In genomic region chr6:115977810-115978209, GRCm38 (mm10) we compare ENCODE assay signal across 27 mouse cellular contexts. TPM values are rescaled to one million over a fixed set of nuclear protein-coding genes. Genes with fewer than 3 reads are reported as not detected.
DNase-seq lines count a peak whose midpoint lies in the region; ATAC-seq lines count a peak whose summit lies in the region.
"Had no signal": no experiment of that assay in that cellular context is flagged by ENCODE, and none has a peak within 500 bp of the region (broad histone marks: within the 10 kb centered on the region; RNA-seq: fewer than 3 reads in every experiment).

No protein-coding gene starts in this region.

- H3K27me3 ChIP-seq in forebrain, embryonic 10.5 days (ENCODE audit: poor library complexity, severe bottlenecking) = no peaks in the 10 kb centered on the region
- no peaks in the 10 kb centered on the region for H3K27me3 ChIP-seq in forebrain, embryonic 13.5 days
- H3K27me3 ChIP-seq in intestine, embryonic 16.5 days (replicated peaks; ENCODE audit: control insufficient read depth, insufficient read depth, low read length) = no peaks in the 10 kb centered on the region
- H3K27me3 ChIP-seq in intestine, embryonic 15.5 days (replicated peaks) = no peaks in the 10 kb centered on the region
- H3K27me3 ChIP-seq: embryonic facial prominence, embryonic 15.5 days; Patski had no signal

- no peak overlapping the region for H3K4me2 ChIP-seq in forebrain, embryonic 13.5 days
- H3K4me2 ChIP-seq in intestine, embryonic 16.5 days (ENCODE audit: low read depth, low read length) = no peak overlapping the region
- H3K4me2 ChIP-seq in intestine, embryonic 15.5 days (replicated peaks) = no peak overlapping the region
- H3K4me2 ChIP-seq: embryonic facial prominence, embryonic 15.5 days; hindbrain, embryonic 14.5 days had no signal

- H3K36me3 ChIP-seq in forebrain, embryonic 10.5 days (replicated peaks) = no peaks in the 10 kb centered on the region
- H3K36me3 ChIP-seq in forebrain, embryonic 13.5 days (ENCODE audit: poor library complexity, severe bottlenecking) = no peaks in the 10 kb centered on the region; the same call in 1 of the 2 replicates
- 0 out of 2 replicates have a peak, but pooled peaks cover 4% of the 10 kb centered on the region for H3K36me3 ChIP-seq in intestine, embryonic 16.5 days (ENCODE audit: control insufficient read depth, insufficient read depth, low read length)
- H3K36me3 ChIP-seq in intestine, embryonic 15.5 days = 0 out of 2 replicates have a peak, but pooled peaks cover 5% of the 10 kb centered on the region

- H3K9ac ChIP-seq in forebrain, embryonic 13.5 days = no peak overlapping the region
- H3K9ac ChIP-seq in intestine, embryonic 16.5 days (ENCODE audit: low read depth, low read length) = no peak overlapping the region
- H3K9ac ChIP-seq in intestine, embryonic 15.5 days = no peak overlapping the region
- H3K9ac ChIP-seq: embryonic facial prominence, embryonic 15.5 days; hindbrain, embryonic 14.5 days had no signal

- peak overlapping the region; percentile 4; the same call in 1 of the 2 replicates for H3K27ac ChIP-seq in forebrain, embryonic 10.5 days
- no peak overlapping the region for H3K27ac ChIP-seq in forebrain, embryonic 13.5 days
- no peak overlapping the region for H3K27ac ChIP-seq in intestine, embryonic 16.5 days (ENCODE audit: low read length)
- H3K27ac ChIP-seq in intestine, embryonic 15.5 days = no peak overlapping the region
- H3K27ac ChIP-seq: embryonic facial prominence, embryonic 15.5 days; hindbrain, embryonic 14.5 days had no signal

- no peak overlapping the region for H3K4me3 ChIP-seq in forebrain, embryonic 10.5 days
- H3K4me3 ChIP-seq in forebrain, embryonic 13.5 days = no peak overlapping the region
- no peak overlapping the region for H3K4me3 ChIP-seq in intestine, embryonic 16.5 days (ENCODE audit: low read length)
- H3K4me3 ChIP-seq in intestine, embryonic 15.5 days (replicated peaks) = no peak overlapping the region
- H3K4me3 ChIP-seq: embryonic facial prominence, embryonic 15.5 days; erythroblast, embryonic 14.5 days had no signal

- ATAC-seq in forebrain, embryonic 13.5 days = no peak
- 0 out of 2 replicates have a peak, but pooled peaks have one; percentile 8 for ATAC-seq in intestine, embryonic 16.5 days
- no peak for ATAC-seq in intestine, embryonic 15.5 days
- ATAC-seq: activated CD4-positive, CD25-positive, alpha-beta regulatory T cell, adult 4 months; forebrain, embryonic 16.5 days; intestine, postnatal 0 days; Patski had no signal

- no peaks in the 10 kb centered on the region for H3K9me3 ChIP-seq in forebrain, embryonic 10.5 days
- H3K9me3 ChIP-seq in forebrain, embryonic 13.5 days (replicated peaks) = no peaks in the 10 kb centered on the region
- no peaks in the 10 kb centered on the region for H3K9me3 ChIP-seq in intestine, embryonic 16.5 days (ENCODE audit: control insufficient read depth, low read length)
- no peaks in the 10 kb centered on the region for H3K9me3 ChIP-seq in intestine, embryonic 15.5 days
- H3K9me3 ChIP-seq: embryonic facial prominence, embryonic 15.5 days had no signal

- DNase-seq in adrenal gland, postnatal 10 days = peak; percentile 72
- no peak for DNase-seq in adrenal gland, adult 18-20 months (ENCODE audit: low spot score in 2 of 2)
- DNase-seq in forebrain, embryonic 10.5 days (ENCODE audit: extremely low spot score, low spot score) = no peak
- DNase-seq in adrenal gland, postnatal 36 days = peak; percentile 54 to 66
- DNase-seq: embryo, embryonic 11 days; gastrocnemius, postnatal 25 days; heart, postnatal 10 days; heart, postnatal 4 days; kidney, adult 8-10 months had no signal

- H3K4me1 ChIP-seq in forebrain, embryonic 10.5 days = peaks cover 31% of the 10 kb centered on the region
- H3K4me1 ChIP-seq in forebrain, embryonic 13.5 days = peaks cover 16% of the 10 kb centered on the region
- H3K4me1 ChIP-seq in intestine, embryonic 16.5 days (ENCODE audit: control insufficient read depth, insufficient read depth, low read length) = peaks cover 13% of the 10 kb centered on the region
- H3K4me1 ChIP-seq in intestine, embryonic 15.5 days (replicated peaks) = peaks cover 16% of the 10 kb centered on the region

- 89% methylated on average over 15 of the region's 15 CpGs for WGBS in forebrain, embryonic 10.5 days
- 89% methylated on average over 15 of the region's 15 CpGs for WGBS in forebrain, embryonic 13.5 days
- WGBS in intestine, embryonic 16.5 days = 73% methylated on average over 15 of the region's 15 CpGs
- WGBS in intestine, embryonic 15.5 days = 82% methylated on average over 15 of the region's 15 CpGs

RNA-seq across cellular contexts. Expression of gene Plxnd1, which starts 17.0 kb away (rescaled TPM):
- total RNA-seq in adrenal gland, postnatal 10 days (2021) = 100 to 1,000 TPM; 155 to 215 TPM
- 100 to 1,000 TPM; 116 to 135 TPM for total RNA-seq in adrenal gland, adult 18-20 months (2021)
- polyA plus RNA-seq in forebrain, embryonic 10.5 days (2016; fragmentation: Nextera tagmentation; extraction: Ambion mirVana) = 23.9 and 28.0 TPM in 2 replicates
- 14.3 and 19.7 TPM in 2 replicates for polyA plus RNA-seq in forebrain, embryonic 13.5 days (2015; fragmentation: Nextera tagmentation; extraction: Ambion mirVana)
- polyA plus RNA-seq in intestine, embryonic 16.5 days (2015; fragmentation: Nextera tagmentation; extraction: Ambion mirVana) = 18.7 and 19.3 TPM in 2 replicates
- 26.6 and 28.9 TPM in 2 replicates for polyA plus RNA-seq in intestine, embryonic 15.5 days (2015; fragmentation: Nextera tagmentation; extraction: Ambion mirVana)
- 100 to 1,000 TPM; 140 to 167 TPM for total RNA-seq in adrenal gland, postnatal 36 days (2021)

RNA-seq across cellular contexts. Expression of gene H1foo, which starts 33.1 kb away (rescaled TPM):
- not detected for total RNA-seq in adrenal gland, postnatal 10 days (2021)
- not detected for total RNA-seq in adrenal gland, adult 18-20 months (2021)
- polyA plus RNA-seq in forebrain, embryonic 10.5 days (2016; fragmentation: Nextera tagmentation; extraction: Ambion mirVana) = not detected in 2 replicates
- not detected in 2 replicates for polyA plus RNA-seq in forebrain, embryonic 13.5 days (2015; fragmentation: Nextera tagmentation; extraction: Ambion mirVana)
- polyA plus RNA-seq in intestine, embryonic 16.5 days (2015; fragmentation: Nextera tagmentation; extraction: Ambion mirVana) = not detected in 2 replicates
- polyA plus RNA-seq in intestine, embryonic 15.5 days (2015; fragmentation: Nextera tagmentation; extraction: Ambion mirVana) = not detected in 2 replicates
- not detected for total RNA-seq in adrenal gland, postnatal 36 days (2021)
- total RNA-seq: common myeloid progenitor, adult 5-6 weeks; gastrocnemius, postnatal 25 days; granulocyte monocyte progenitor cell, adult 5-6 weeks; heart, postnatal 10 days; heart, postnatal 4 days; MEL had no signal
- polyA plus RNA-seq: C2C12; embryonic facial prominence, embryonic 11.5 days; embryonic facial prominence, embryonic 15.5 days; erythroblast, embryonic 14.5 days; forebrain, embryonic 11.5 days; forebrain, embryonic 16.5 days; frontal cortex, adult 2 months; heart, embryonic 14.5 days; hindbrain, embryonic 14.5 days; intestine, postnatal 0 days; Patski had no signal

RNA-seq across cellular contexts. Expression of gene Rho, which starts 46.3 kb away (rescaled TPM):
- total RNA-seq in adrenal gland, postnatal 10 days (2021) = under 1 TPM; 0.39 to 0.42 TPM
- total RNA-seq in adrenal gland, adult 18-20 months (2021) = under 1 TPM; 0.26 to 0.40 TPM
- polyA plus RNA-seq in forebrain, embryonic 10.5 days (2016; fragmentation: Nextera tagmentation; extraction: Ambion mirVana) = 0.06 and 0.10 TPM in 2 replicates
- 0.10 and 0.17 TPM in 2 replicates for polyA plus RNA-seq in forebrain, embryonic 13.5 days (2015; fragmentation: Nextera tagmentation; extraction: Ambion mirVana)
- polyA plus RNA-seq in intestine, embryonic 16.5 days (2015; fragmentation: Nextera tagmentation; extraction: Ambion mirVana) = 0.31 TPM in 1 of 2 replicates, not detected in the other
- polyA plus RNA-seq in intestine, embryonic 15.5 days (2015; fragmentation: Nextera tagmentation; extraction: Ambion mirVana) = 0.05 TPM in 1 of 2 replicates, not detected in the other
- under 1 TPM; 0.23 to 0.59 TPM for total RNA-seq in adrenal gland, postnatal 36 days (2021)
- total RNA-seq: common myeloid progenitor, adult 5-6 weeks; granulocyte monocyte progenitor cell, adult 5-6 weeks; MEL had no signal
- polyA plus RNA-seq: activated CD4-positive, CD25-positive, alpha-beta regulatory T cell, adult 4 months; erythroblast, embryonic 14.5 days; heart, embryonic 14.5 days had no signal

Comparison
In these comparisons a context has a peak if more than half of its experiments do, and no peak if none do; other contexts are left out.
1. DNase-seq: peak in adrenal gland, postnatal 10 days (single experiment) and adrenal gland, postnatal 36 days (2 of 2); none in adrenal gland, adult 18-20 months (0 of 2) and forebrain, embryonic 10.5 days (single experiment).